Mouse (Mus musculus) lung, postnatal 0 days (tissue): Measurements from ENCODE around the gene Plxdc1.

Experiments
- CTCF ChIP-seq: IDR thresholded peaks from 2 replicates; pipeline ENCODE4 v1.5.1; 2016; ENCODE audit warnings: antibody characterized with exemption, mild to moderate bottlenecking
- EP300 ChIP-seq: IDR thresholded peaks from 2 replicates; pipeline ENCODE4 v1.6.1; 2016; ENCODE audit warnings: antibody characterized with exemption, mild to moderate bottlenecking, control low read depth

GRCm38 (mm10) chr11:97970771-97971170, 15.5 kb downstream of the Plxdc1 start:
- TF ChIP-seq EP300 (no peak), CTCF (no peak)
